Mouse (Mus musculus): Measurements from ENCODE around the gene Gm3336. TPM values are rescaled to one million over a fixed set of nuclear protein-coding genes. Genes with fewer than 3 reads are reported as not detected.
A peak's percentile ranks its signal among the peaks of the same experiment; 100 is the strongest.

Gene Gm3336
- total RNA-seq, 2 experiments from 2014 or later = not detected

GRCm38 (mm10) chr8:70695318-70696018 is 22.9 kb upstream of the Gm3336 start:
- DNase-seq (ENCODE audit: low spot score in 2 of 2) = no peak

- no peak for DNase-seq (ENCODE audit: low spot score in 2 of 2)
Observed at GRCm38 (mm10) chr8:70696019-70696885, 22.1 kb upstream of the Gm3336 start.

- no peak for DNase-seq (ENCODE audit: low spot score in 2 of 2)
Observed at GRCm38 (mm10) chr8:70696946-70697345, 21.4 kb upstream of the Gm3336 start.

GRCm38 (mm10) chr8:70697366-70698250 is 20.7 kb upstream of the Gm3336 start:
- no peak for DNase-seq (ENCODE audit: low spot score in 2 of 2)

- peak; percentile 97 to 99 for DNase-seq (ENCODE audit: low spot score in 2 of 2)
Observed at GRCm38 (mm10) chr8:70698310-70699109, 19.8 kb upstream of the Gm3336 start, which contains the start of gene Jund. TSS of gene Jund (plus strand) at chr8:70698949.

GRCm38 (mm10) chr8:70699116-70699833 is 19.1 kb upstream of the Gm3336 start:
- DNase-seq (ENCODE audit: low spot score in 2 of 2) = peak in 1 of 2 experiments; percentile 59

- DNase-seq (ENCODE audit: low spot score in 2 of 2) = peak; percentile 84 to 88
Observed at GRCm38 (mm10) chr8:70699834-70700554, 18.3 kb upstream of the Gm3336 start.

- DNase-seq (ENCODE audit: low spot score in 2 of 2) = peak; percentile 82 to 88
Observed at GRCm38 (mm10) chr8:70700555-70700922, 17.8 kb upstream of the Gm3336 start.

GRCm38 (mm10) chr8:70701048-70701981 is 17.0 kb upstream of the Gm3336 start:
- DNase-seq (ENCODE audit: low spot score in 2 of 2) = no peak

- no peak for DNase-seq (ENCODE audit: low spot score in 2 of 2)
Observed at GRCm38 (mm10) chr8:70701982-70702841, 16.1 kb upstream of the Gm3336 start.

- no peak for DNase-seq (ENCODE audit: low spot score in 2 of 2)
Observed at GRCm38 (mm10) chr8:70702842-70703182, 15.5 kb upstream of the Gm3336 start.

GRCm38 (mm10) chr8:70703287-70703686 is 15.1 kb upstream of the Gm3336 start, which contains the start of gene Iqcn:
TSS of gene Iqcn (plus strand) at chr8:70703457.
- no peak for DNase-seq (ENCODE audit: low spot score in 2 of 2)

GRCm38 (mm10) chr8:70708281-70708680 is 10.1 kb upstream of the Gm3336 start:
- DNase-seq (ENCODE audit: low spot score in 2 of 2) = no peak

GRCm38 (mm10) chr8:70709794-70710193 is 8.5 kb upstream of the Gm3336 start:
- no peak for DNase-seq (ENCODE audit: low spot score in 2 of 2)

GRCm38 (mm10) chr8:70710296-70710695 is 8.0 kb upstream of the Gm3336 start:
- no peak for DNase-seq (ENCODE audit: low spot score in 2 of 2)

GRCm38 (mm10) chr8:70711041-70711440 is 7.3 kb upstream of the Gm3336 start:
- no peak for DNase-seq (ENCODE audit: low spot score in 2 of 2)

- no peak for DNase-seq (ENCODE audit: low spot score in 2 of 2)
Observed at GRCm38 (mm10) chr8:70713991-70714390, 4.4 kb upstream of the Gm3336 start.

All from layer of hippocampus, postnatal 14 days (tissue).